Mouse (Mus musculus) v-Abl transformed pro-B cells (cell line): Measurements from ENCODE around the gene Slc11a1.

Experiments used
- in situ Hi-C, 2 experiments: fragments of 400-800 bp; cut with MboI; formaldehyde crosslinking; loops; one replicate each; pipeline ENCODE4 v1.15.1; 2025; ENCODE audit not compliant: unreplicated experiment in 2 of 2

Slc11a1 gene

GRCm38 (mm10) chr1:74352532-74353096, 22.4 kb upstream of the Slc11a1 start:
- in situ Hi-C loops = no loop called here

GRCm38 (mm10) chr1:74353453-74354229, 21.4 kb upstream of the Slc11a1 start:
- in situ Hi-C loops = no loop called here

DNA sequence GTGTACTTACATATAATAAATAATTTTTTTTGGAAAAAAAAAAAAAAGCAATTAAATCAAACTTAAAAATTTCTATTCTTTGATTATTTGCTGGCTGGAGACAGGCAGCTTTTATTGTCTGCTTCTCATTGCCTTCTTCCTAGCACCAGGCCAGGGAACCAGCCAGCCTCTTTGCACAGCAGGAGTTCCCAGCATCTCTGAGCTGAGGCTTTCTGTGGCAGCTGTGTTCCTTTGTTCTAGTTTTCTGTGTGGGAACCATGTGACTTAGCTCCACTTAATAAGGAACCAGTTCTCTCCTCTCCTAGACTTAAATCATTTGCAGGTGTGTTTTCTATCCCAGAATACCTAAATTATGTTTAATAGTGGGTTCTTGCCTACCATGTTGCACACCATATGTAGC, 17.5 kb upstream of the Slc11a1 start:
- in situ Hi-C loops = no loop called here

DNA sequence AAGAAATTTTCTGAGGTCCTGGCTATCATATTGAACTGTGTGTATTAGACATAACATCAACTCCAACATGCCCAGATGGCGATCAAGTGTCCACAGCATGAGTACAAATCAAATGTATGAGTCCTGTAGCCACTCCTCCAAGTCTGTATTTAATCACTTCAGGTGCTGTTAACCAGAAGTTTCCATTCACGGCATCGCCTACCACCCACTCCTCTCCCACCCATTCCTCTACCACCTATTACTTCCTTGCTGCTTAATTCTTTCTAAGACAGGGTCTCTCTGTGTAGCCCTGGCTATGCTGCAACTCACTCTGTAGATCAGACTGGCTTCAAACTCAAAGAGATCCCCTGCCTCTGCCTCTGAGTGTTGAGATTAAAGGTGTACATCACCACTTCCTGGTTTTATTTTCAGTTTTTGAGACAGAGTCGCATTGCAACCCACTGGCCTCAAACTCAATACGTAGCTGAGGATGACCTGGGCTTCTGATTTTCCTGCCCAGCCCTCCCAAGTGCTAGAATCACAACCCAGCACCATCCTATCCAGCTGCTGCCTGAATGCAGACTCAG, 15.0 kb upstream of the Slc11a1 start:
- in situ Hi-C loops = loop anchor here (5.0 kb wide), 3 partner anchors 48 to 158 kb away; no protein-coding TSS in a partner anchor

GRCm38 (mm10) chr1:74361812-74362211, 13.2 kb upstream of the Slc11a1 start, which contains the start of gene Catip:
Gene Catip, plus strand, starts transcription at chr1:74362108.
- in situ Hi-C loops = loop anchor here (5.0 kb wide), 3 partner anchors 50 to 160 kb away; no protein-coding TSS in a partner anchor

DNA sequence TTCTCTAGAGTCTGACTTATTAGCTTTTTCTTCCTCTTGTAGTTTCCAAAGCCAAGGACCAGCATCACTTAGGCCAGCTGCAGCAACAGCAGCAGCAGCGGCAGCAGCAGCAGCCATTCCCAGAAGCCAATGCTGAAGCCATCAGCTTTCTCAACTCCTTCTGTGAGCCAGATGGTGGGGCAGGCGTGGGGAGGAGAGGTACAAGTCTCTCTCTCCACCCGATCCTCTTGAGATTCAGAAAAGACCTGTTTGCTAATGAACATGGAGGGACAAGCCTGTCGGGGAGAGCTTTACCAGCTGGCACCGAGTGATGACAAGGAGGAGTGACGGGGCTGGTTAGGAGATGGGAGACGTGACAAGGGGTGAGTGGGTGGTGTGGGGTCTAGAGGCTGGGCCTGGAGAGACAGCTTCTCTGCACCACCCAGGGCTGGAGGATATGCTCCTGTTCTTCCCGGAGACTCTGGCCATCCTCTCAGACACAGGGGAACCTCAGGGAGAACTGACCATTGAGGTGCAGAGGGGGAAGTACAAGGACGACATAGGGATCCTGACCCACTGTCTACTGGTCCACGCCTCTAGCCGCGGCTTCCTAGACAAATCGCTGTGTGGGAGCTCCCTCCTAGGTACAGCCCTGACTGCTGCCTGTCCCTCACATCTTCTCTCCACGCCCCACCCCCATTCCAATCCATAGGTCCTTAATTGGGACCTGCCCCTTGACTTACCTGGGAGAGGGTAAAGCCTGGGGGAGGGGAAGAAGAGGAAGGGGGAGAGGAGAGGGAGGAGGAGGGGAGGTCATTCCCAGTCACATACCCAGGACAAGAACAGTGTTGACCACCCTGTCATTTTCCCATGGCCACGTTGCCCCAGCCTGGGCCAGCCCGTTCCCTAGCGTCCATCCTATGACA, 12.4 kb upstream of the Slc11a1 start:
- in situ Hi-C loops = loop anchor here (5.0 kb wide), 3 partner anchors 50 to 160 kb away; no protein-coding TSS in a partner anchor

DNA sequence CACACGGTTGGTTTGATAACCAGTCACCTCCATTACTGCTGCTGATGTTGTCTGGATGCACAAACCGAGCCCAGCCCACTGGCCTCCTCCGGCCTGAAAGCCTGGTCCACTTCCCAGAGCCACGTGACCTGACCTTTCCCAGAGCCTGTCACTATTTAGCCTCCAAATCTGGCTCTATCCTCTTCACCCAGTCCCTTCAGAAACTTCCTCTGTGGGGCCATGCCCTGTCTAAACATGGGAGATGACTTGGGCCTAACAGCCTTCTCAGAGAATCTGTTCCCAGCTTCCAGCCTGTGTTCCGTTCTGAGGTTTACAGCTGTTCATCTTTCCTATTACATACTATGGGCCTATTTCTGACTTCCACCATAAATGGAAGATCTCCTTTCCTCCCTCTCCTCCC, 11.6 kb upstream of the Slc11a1 start:
- in situ Hi-C loops = loop anchor here (5.0 kb wide), 3 partner anchors 51 to 161 kb away; no protein-coding TSS in a partner anchor

GRCm38 (mm10) chr1:74364270-74364669, 10.7 kb upstream of the Slc11a1 start:
- in situ Hi-C loops = loop anchor here (5.0 kb wide), 3 partner anchors 52 to 162 kb away; no protein-coding TSS in a partner anchor

DNA sequence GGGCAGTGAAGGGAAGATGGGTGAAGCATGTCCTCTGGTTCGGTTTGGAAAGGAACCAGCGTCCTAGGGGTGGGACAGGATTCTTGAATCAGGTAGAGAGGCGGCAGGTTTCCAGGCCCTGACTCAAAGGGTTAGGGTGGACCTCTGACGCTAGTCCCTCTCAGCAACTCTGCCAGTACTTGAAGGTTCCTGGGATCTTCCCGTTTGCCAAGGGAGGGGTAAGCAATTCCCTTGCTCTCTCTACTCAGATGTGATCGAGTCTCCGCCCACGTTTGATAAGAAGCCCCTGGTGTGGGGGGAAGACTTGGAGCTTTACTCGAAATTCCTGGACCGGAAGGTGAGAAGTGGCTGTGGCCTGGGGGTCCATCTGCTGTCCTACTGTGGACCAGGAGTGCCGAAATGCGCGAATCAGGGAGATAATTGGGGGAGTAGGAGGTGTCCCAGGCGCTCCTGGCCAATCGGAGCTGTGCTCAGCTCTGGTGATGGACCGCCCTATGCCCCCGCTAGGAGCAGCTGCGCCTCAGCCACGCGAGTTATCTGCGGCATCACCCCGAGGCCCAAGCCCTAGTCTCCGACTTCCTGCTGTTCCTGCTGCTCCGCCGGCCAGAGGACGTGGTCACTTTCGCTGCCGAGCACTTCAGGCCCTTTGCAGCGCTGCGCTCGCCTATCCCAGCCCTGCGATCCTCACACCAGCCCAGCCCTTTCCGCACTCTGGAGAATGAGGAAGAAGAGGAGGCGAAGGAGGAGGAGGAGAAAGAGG, 6.9 kb upstream of the Slc11a1 start:
- in situ Hi-C loops = no loop called here

- in situ Hi-C loops = no loop called here
These were observed 5.0 kb upstream of the Slc11a1 start for GRCm38 (mm10) chr1:74370040-74370439.

DNA sequence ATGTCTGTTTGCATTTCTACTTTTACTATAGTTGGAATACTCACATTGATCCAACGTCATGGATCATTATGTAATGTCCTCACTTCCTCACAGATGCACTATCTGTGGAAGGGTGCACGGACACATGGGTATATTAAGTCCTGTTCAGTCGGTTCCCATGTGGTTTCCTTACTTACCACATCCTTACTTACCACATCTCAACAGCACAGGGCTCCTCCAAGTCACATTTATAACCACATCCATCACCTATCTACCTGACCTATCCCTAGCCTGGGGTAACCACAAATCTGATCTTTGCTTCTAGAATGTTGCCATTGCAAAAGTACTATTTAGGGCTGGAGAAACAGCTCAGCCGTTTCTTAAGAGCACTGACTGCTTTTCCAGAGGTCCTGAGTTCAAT, 1.6 kb upstream of the Slc11a1 start:
- in situ Hi-C loops = no loop called here

DNA sequence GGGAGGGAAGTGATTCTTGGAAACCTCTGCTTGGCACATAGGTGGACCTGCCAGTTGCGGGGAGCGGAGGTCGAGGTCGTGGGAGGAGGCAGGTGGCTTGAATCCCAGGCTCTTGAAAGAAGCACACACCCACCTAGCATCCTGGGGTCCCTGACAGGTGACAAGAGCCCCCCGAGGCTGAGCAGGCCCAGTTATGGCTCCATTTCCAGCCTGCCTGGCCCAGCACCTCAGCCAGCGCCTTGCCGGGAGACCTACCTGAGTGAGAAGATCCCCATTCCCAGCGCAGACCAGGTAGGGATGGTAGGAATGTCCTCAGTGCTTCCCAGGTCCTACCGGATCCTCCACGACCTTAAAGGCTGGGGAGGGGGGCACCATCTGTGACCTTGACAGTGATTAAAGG, 566 bp downstream of the Slc11a1 start:
- in situ Hi-C loops = no loop called here

- in situ Hi-C loops = no loop called here
These were observed 1.4 kb downstream of the Slc11a1 start for GRCm38 (mm10) chr1:74376396-74376795.

- in situ Hi-C loops = no loop called here
These were observed 4.1 kb downstream of the Slc11a1 start for GRCm38 (mm10) chr1:74379058-74379504.

- in situ Hi-C loops = no loop called here
These were observed 5.5 kb downstream of the Slc11a1 start for GRCm38 (mm10) chr1:74380484-74380883.

- in situ Hi-C loops = no loop called here
These were observed 6.6 kb downstream of the Slc11a1 start for GRCm38 (mm10) chr1:74381588-74382021.

DNA sequence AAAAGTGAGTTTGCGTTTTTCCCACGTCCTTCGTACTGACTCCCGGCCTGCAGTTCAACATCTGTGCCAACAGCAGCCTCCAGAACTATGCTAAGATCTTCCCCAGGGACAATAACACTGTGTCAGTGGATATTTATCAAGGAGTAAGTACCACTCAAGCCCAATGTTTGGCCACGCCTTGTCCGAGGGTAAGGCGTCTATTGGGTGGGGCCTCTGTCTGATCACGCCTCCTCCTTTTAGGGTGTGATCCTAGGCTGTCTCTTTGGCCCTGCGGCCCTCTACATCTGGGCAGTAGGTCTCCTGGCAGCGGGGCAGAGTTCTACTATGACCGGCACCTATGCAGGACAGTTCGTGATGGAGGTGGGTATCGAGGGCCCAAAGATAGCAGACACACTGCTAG, 8.4 kb downstream of the Slc11a1 start:
- in situ Hi-C loops = no loop called here

DNA sequence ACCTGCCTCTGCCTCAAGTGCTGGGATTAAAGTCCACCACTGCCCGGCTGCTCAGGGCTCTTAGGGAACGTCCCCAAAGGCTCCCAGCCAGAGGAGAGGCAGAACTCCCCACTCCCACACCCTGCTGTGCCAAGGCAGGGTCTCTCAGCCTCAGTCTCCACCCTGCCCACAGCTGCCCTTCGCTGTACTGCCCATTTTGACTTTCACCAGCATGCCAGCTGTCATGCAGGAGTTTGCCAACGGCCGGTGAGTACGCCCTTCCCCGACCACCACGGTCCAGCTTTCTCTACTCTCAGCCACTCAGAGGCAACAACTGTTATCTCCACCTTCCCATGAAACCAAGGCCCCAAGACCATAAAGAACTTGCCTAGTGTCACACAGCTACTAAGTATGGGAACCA, 9.5 kb downstream of the Slc11a1 start:
- in situ Hi-C loops = no loop called here

- in situ Hi-C loops = loop anchor here in 1 of 2 experiments (5.0 kb wide), 1 partner anchor 73 kb away; no protein-coding TSS in a partner anchor
These were observed 10.1 kb downstream of the Slc11a1 start for GRCm38 (mm10) chr1:74385064-74385463.
